Mouse (Mus musculus): Measurements from ENCODE around the gene Col5a1. TPM values are rescaled to one million over a fixed set of nuclear protein-coding genes. Genes with fewer than 3 reads are reported as not detected.

Col5a1 gene
- polyA plus RNA-seq, 1 experiment from 2014 or later = 5.3 TPM

DNA sequence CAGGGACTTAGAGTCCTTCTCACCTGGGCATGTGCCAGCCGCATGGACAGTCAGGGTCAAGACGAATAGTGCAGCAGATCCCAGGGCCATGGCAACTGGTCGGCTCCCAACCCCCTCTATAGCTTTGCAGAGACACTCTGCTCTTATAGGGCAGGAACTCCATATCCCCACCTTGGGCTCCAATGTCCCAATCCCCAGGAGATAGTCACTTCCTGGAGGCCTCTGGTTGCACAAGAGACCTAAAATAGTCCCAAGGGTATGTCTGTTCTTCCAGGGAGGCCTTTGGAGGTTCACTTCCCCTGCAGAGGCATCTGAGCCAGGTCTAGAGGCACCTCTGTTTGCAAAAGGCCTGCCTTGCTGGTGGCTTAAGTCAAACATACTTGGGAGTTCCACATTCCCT is 198.5 kb downstream of the Col5a1 start, which contains the start of gene Fcnb:
Gene Fcnb, minus strand, starts transcription at position 118 of the 400 bp plus-strand sequence.
- Histone ChIP-seq H3K9me3 (replicated peaks; ENCODE audit: control insufficient read depth, low read length) (no peaks in the 10 kb centered on the region), H3K27ac (ENCODE audit: low read depth, low read length) (no peak within 1 kb of the TSS), H3K27me3 (replicated peaks; ENCODE audit: control insufficient read depth, insufficient read depth, low read length) (no peaks in the 10 kb centered on the region), H3K4me2 (ENCODE audit: low read length) (no peak within 1 kb of the TSS), H3K36me3 (ENCODE audit: control insufficient read depth, insufficient read depth, low read length) (no peaks in the 10 kb centered on the region), H3K4me3 (ENCODE audit: low read depth, low read length) (no peak within 1 kb of the TSS), H3K4me1 (ENCODE audit: control insufficient read depth, insufficient read depth, low read length) (no peaks in the 10 kb centered on the region), H3K9ac (ENCODE audit: low read length) (no peak within 1 kb of the TSS)
- DNase-seq (ENCODE audit: low spot score) = no peak
- no peak for ATAC-seq
- 87% methylated on average over 3 of the region's 3 CpGs for WGBS

DNA sequence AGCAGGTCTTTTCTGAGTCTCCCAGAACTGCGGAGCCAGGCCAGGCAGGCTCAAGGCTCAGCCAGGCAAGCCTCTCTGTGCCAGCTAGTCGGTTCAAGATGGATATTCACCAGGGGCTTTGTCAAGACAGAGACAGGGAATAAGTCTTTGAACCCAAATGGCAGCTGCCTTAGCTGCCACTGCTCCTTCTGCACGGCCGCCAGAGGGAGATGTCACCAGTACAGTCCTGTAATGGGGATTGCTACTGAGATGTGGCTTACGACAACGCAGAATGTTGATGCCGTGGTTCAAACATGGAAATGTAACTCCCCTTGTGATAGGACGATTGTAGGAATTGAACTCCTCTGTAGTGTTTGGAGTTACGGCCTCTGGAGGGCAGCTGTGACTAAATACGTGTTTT is 199.9 kb downstream of the Col5a1 start:
- DNase-seq (ENCODE audit: low spot score) (no peak), ATAC-seq (no peak)
- WGBS = 79% methylated on average over 10 of the region's 10 CpGs
- no peak overlapping the region for H3K27ac ChIP-seq (ENCODE audit: low read depth, low read length)
- H3K4me1 ChIP-seq (ENCODE audit: control insufficient read depth, insufficient read depth, low read length) = no peaks in the 10 kb centered on the region
- H3K9ac ChIP-seq (ENCODE audit: low read length) = no peak overlapping the region
- no peaks in the 10 kb centered on the region for H3K27me3 ChIP-seq (replicated peaks; ENCODE audit: control insufficient read depth, insufficient read depth, low read length)
- no peaks in the 10 kb centered on the region for H3K36me3 ChIP-seq (ENCODE audit: control insufficient read depth, insufficient read depth, low read length)
- no peaks in the 10 kb centered on the region for H3K9me3 ChIP-seq (replicated peaks; ENCODE audit: control insufficient read depth, low read length)
- no peak overlapping the region for H3K4me3 ChIP-seq (ENCODE audit: low read depth, low read length)
- H3K4me2 ChIP-seq (ENCODE audit: low read length) = no peak overlapping the region

DNA sequence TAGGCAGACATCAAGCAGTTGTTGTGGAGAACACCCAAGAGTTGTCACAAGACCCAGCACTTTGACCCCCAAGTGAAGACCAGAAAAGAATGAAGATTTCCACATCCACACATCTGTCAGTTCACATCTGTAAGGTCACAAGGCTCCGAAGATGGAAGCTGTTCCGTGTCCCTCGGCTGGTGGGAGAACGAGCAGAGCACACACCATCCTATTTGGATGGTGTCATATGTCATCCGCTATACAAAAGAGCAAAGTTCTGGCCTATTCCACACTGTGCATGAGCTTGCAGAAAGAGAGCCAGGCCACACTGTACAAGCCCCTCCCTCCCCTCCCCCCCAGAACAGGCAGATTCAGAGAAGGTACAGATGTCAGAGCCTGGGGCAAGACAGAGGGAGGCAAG is 202.9 kb downstream of the Col5a1 start:
- no peak for DNase-seq (ENCODE audit: low spot score)
- no peak overlapping the region for H3K4me2 ChIP-seq (ENCODE audit: low read length)
- H3K27ac ChIP-seq (ENCODE audit: low read depth, low read length) = no peak overlapping the region
- no peaks in the 10 kb centered on the region for H3K4me1 ChIP-seq (ENCODE audit: control insufficient read depth, insufficient read depth, low read length)
- H3K36me3 ChIP-seq (ENCODE audit: control insufficient read depth, insufficient read depth, low read length) = no peaks in the 10 kb centered on the region
- ATAC-seq = no peak
- H3K4me3 ChIP-seq (ENCODE audit: low read depth, low read length) = no peak overlapping the region
- H3K9me3 ChIP-seq (replicated peaks; ENCODE audit: control insufficient read depth, low read length) = no peaks in the 10 kb centered on the region
- no peaks in the 10 kb centered on the region for H3K27me3 ChIP-seq (replicated peaks; ENCODE audit: control insufficient read depth, insufficient read depth, low read length)
- 78% methylated on average over 5 of the region's 5 CpGs for WGBS
- H3K9ac ChIP-seq (ENCODE audit: low read length) = no peak overlapping the region

Other genes starting within 250 kb of the Col5a1 start
- gene Rxra, start 210.0 kb upstream of the Col5a1 start, polyA plus RNA-seq (2014; fragmentation: Nextera tagmentation; extraction: Ambion mirVana) = 2.0 and 2.6 TPM in 2 replicates
- gene Fcnb, start 198.5 kb downstream of the Col5a1 start, polyA plus RNA-seq (2014; fragmentation: Nextera tagmentation; extraction: Ambion mirVana) = not detected in 2 replicates

Measured in forebrain, embryonic 14.5 days (tissue).